Mouse (Mus musculus): Measurements from ENCODE around the gene Cpne7. TPM values are rescaled to one million over a fixed set of nuclear protein-coding genes. Genes with fewer than 3 reads are reported as not detected.

The Cpne7 gene
- total and polyA plus RNA-seq, 2 experiments = 0.09 to 0.28 TPM

- DNase-seq (ENCODE audit: extremely low read depth, low read depth, low spot score) = no peak
- H3K27ac ChIP-seq (replicated peaks; ENCODE audit: insufficient read depth, low read depth, low read length) = no peak overlapping the region
- peaks cover 10% of the 10 kb centered on the region for H3K27me3 ChIP-seq (ENCODE audit: control insufficient read depth, insufficient read depth, low read length)
- H3K79me2 ChIP-seq (ENCODE audit: control insufficient read depth, insufficient read depth, low read length) = no peaks in the 10 kb centered on the region
- H3K4me3 ChIP-seq (ENCODE audit: insufficient read depth, low read depth, low read length) = no peak overlapping the region
- no peak for TF ChIP-seq CTCF (IDR thresholded peaks at IDR 0.05; ENCODE audit: low read depth, low read length)
- TF ChIP-seq POLR2A (IDR thresholded peaks at IDR 0.05; ENCODE audit: extremely low read depth, insufficient read depth, low read length) = no peak
- H3K9ac ChIP-seq (ENCODE audit: low read depth, low read length) = no peak overlapping the region
- H3K4me1 ChIP-seq (ENCODE audit: control insufficient read depth, insufficient read depth, low read length) = peaks cover 1% of the 10 kb centered on the region
- WGBS = 78% methylated on average over 9 of the region's 9 CpGs
- no peaks in the 10 kb centered on the region for H3K36me3 ChIP-seq (ENCODE audit: control insufficient read depth, insufficient read depth, low read length)
Observed at GRCm38 (mm10) chr8:123122059-123122458, 4.9 kb downstream of the Cpne7 start.

GRCm38 (mm10) chr8:123122670-123123069, 5.5 kb downstream of the Cpne7 start:
- Histone ChIP-seq H3K9ac (ENCODE audit: low read depth, low read length) (no peak overlapping the region), H3K36me3 (ENCODE audit: control insufficient read depth, insufficient read depth, low read length) (no peaks in the 10 kb centered on the region), H3K79me2 (ENCODE audit: control insufficient read depth, insufficient read depth, low read length) (no peaks in the 10 kb centered on the region), H3K4me1 (ENCODE audit: control insufficient read depth, insufficient read depth, low read length) (peaks cover 1% of the 10 kb centered on the region), H3K27me3 (ENCODE audit: control insufficient read depth, insufficient read depth, low read length) (peaks cover 5% of the 10 kb centered on the region), H3K27ac (replicated peaks; ENCODE audit: insufficient read depth, low read depth, low read length) (no peak overlapping the region), H3K4me3 (ENCODE audit: insufficient read depth, low read depth, low read length) (no peak overlapping the region)
- TF ChIP-seq POLR2A (IDR thresholded peaks at IDR 0.05; ENCODE audit: extremely low read depth, insufficient read depth, low read length) = no peak
- no peak for TF ChIP-seq CTCF (IDR thresholded peaks at IDR 0.05; ENCODE audit: low read depth, low read length)
- DNase-seq (ENCODE audit: extremely low read depth, low read depth, low spot score) = no peak
- WGBS = 87% methylated on average over 5 of the region's 5 CpGs

- DNase-seq (ENCODE audit: extremely low read depth, low read depth, low spot score) = peak; percentile 17
- TF ChIP-seq CTCF (IDR thresholded peaks at IDR 0.05; ENCODE audit: low read depth, low read length) (no peak), POLR2A (IDR thresholded peaks at IDR 0.05; ENCODE audit: extremely low read depth, insufficient read depth, low read length) (no peak)
- H3K9ac ChIP-seq (ENCODE audit: low read depth, low read length) = no peak overlapping the region
- no peaks in the 10 kb centered on the region for H3K27me3 ChIP-seq (ENCODE audit: control insufficient read depth, insufficient read depth, low read length)
- no peak overlapping the region for H3K27ac ChIP-seq (replicated peaks; ENCODE audit: insufficient read depth, low read depth, low read length)
- peaks cover 1% of the 10 kb centered on the region for H3K4me1 ChIP-seq (ENCODE audit: control insufficient read depth, insufficient read depth, low read length)
- H3K36me3 ChIP-seq (ENCODE audit: control insufficient read depth, insufficient read depth, low read length) = no peaks in the 10 kb centered on the region
- 11% methylated on average over 19 of the region's 19 CpGs for WGBS
- no peaks in the 10 kb centered on the region for H3K79me2 ChIP-seq (ENCODE audit: control insufficient read depth, insufficient read depth, low read length)
- H3K4me3 ChIP-seq (ENCODE audit: insufficient read depth, low read depth, low read length) = no peak overlapping the region
Observed at GRCm38 (mm10) chr8:123126193-123126816, 9.1 kb downstream of the Cpne7 start.

GRCm38 (mm10) chr8:123131041-123131440, 13.9 kb downstream of the Cpne7 start:
- no peak for DNase-seq (ENCODE audit: extremely low read depth, low read depth, low spot score)
- H3K27ac ChIP-seq (replicated peaks; ENCODE audit: insufficient read depth, low read depth, low read length) = no peak overlapping the region
- TF ChIP-seq CTCF (IDR thresholded peaks at IDR 0.05; ENCODE audit: low read depth, low read length) = no peak
- TF ChIP-seq POLR2A (IDR thresholded peaks at IDR 0.05; ENCODE audit: extremely low read depth, insufficient read depth, low read length) = no peak
- H3K4me3 ChIP-seq (ENCODE audit: insufficient read depth, low read depth, low read length) = no peak overlapping the region
- peaks cover 1% of the 10 kb centered on the region for H3K4me1 ChIP-seq (ENCODE audit: control insufficient read depth, insufficient read depth, low read length)
- H3K79me2 ChIP-seq (ENCODE audit: control insufficient read depth, insufficient read depth, low read length) = no peaks in the 10 kb centered on the region
- H3K27me3 ChIP-seq (ENCODE audit: control insufficient read depth, insufficient read depth, low read length) = no peaks in the 10 kb centered on the region
- WGBS = 70% methylated on average over 9 of the region's 9 CpGs
- H3K36me3 ChIP-seq (ENCODE audit: control insufficient read depth, insufficient read depth, low read length) = no peaks in the 10 kb centered on the region
- no peak overlapping the region for H3K9ac ChIP-seq (ENCODE audit: low read depth, low read length)

- Histone ChIP-seq H3K9ac (ENCODE audit: low read depth, low read length) (no peak overlapping the region), H3K27ac (replicated peaks; ENCODE audit: insufficient read depth, low read depth, low read length) (no peak overlapping the region), H3K36me3 (ENCODE audit: control insufficient read depth, insufficient read depth, low read length) (no peaks in the 10 kb centered on the region), H3K4me3 (ENCODE audit: insufficient read depth, low read depth, low read length) (no peak overlapping the region), H3K79me2 (ENCODE audit: control insufficient read depth, insufficient read depth, low read length) (no peaks in the 10 kb centered on the region), H3K4me1 (ENCODE audit: control insufficient read depth, insufficient read depth, low read length) (no peaks in the 10 kb centered on the region), H3K27me3 (ENCODE audit: control insufficient read depth, insufficient read depth, low read length) (no peaks in the 10 kb centered on the region)
- no peak for DNase-seq (ENCODE audit: extremely low read depth, low read depth, low spot score)
- WGBS = 96% methylated on average over 2 of the region's 2 CpGs
- TF ChIP-seq POLR2A (IDR thresholded peaks at IDR 0.05; ENCODE audit: extremely low read depth, insufficient read depth, low read length) (no peak), CTCF (IDR thresholded peaks at IDR 0.05; ENCODE audit: low read depth, low read length) (peak; percentile 30; the same call in 1 of the 2 replicates)
Observed at GRCm38 (mm10) chr8:123132953-123133352, 15.8 kb downstream of the Cpne7 start.

GRCm38 (mm10) chr8:123134149-123134713, 17.1 kb downstream of the Cpne7 start:
- Histone ChIP-seq H3K36me3 (ENCODE audit: control insufficient read depth, insufficient read depth, low read length) (no peaks in the 10 kb centered on the region), H3K9ac (ENCODE audit: low read depth, low read length) (no peak overlapping the region), H3K4me3 (ENCODE audit: insufficient read depth, low read depth, low read length) (no peak overlapping the region), H3K4me1 (ENCODE audit: control insufficient read depth, insufficient read depth, low read length) (no peaks in the 10 kb centered on the region), H3K27ac (replicated peaks; ENCODE audit: insufficient read depth, low read depth, low read length) (no peak overlapping the region), H3K27me3 (ENCODE audit: control insufficient read depth, insufficient read depth, low read length) (no peaks in the 10 kb centered on the region), H3K79me2 (ENCODE audit: control insufficient read depth, insufficient read depth, low read length) (no peaks in the 10 kb centered on the region)
- no peak for TF ChIP-seq POLR2A (IDR thresholded peaks at IDR 0.05; ENCODE audit: extremely low read depth, insufficient read depth, low read length)
- no peak for TF ChIP-seq CTCF (IDR thresholded peaks at IDR 0.05; ENCODE audit: low read depth, low read length)
- DNase-seq (ENCODE audit: extremely low read depth, low read depth, low spot score) = no peak
- WGBS = 92% methylated on average over 11 of the region's 11 CpGs

Measured in liver, adult 2 months (tissue).